Mouse (Mus musculus) induced T-regulatory cell, adult 2 months (primary cell): ENCODE measurements around the gene 9330161L09Rik.

ENCODE experiments used
- DNase-seq: peaks from one replicate; pipeline ENCODE4 v3.0.0-alpha.2; 2012; ENCODE audit warnings: low read depth

The 9330161L09Rik gene

DNA sequence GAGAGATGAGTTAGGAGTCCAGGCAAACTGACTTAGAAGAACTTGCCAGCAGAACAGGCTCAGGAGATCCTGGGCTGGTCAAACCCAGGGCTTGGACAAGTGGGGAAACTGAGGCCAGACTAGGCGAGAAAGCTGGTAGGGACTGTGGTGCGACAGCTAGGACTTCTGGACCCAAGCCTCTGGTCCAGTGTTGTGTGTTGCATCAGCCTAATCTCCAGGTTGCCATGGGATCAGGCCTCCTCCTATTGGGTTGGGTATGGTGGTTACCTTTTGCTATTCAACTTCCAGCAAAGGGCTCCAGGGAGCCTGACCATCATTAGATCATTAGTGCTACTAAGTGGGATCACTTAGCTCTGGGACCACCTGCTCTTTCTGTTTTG lies 18.3 kb downstream of the 9330161L09Rik start:
- peak; percentile 21 for DNase-seq

DNA sequence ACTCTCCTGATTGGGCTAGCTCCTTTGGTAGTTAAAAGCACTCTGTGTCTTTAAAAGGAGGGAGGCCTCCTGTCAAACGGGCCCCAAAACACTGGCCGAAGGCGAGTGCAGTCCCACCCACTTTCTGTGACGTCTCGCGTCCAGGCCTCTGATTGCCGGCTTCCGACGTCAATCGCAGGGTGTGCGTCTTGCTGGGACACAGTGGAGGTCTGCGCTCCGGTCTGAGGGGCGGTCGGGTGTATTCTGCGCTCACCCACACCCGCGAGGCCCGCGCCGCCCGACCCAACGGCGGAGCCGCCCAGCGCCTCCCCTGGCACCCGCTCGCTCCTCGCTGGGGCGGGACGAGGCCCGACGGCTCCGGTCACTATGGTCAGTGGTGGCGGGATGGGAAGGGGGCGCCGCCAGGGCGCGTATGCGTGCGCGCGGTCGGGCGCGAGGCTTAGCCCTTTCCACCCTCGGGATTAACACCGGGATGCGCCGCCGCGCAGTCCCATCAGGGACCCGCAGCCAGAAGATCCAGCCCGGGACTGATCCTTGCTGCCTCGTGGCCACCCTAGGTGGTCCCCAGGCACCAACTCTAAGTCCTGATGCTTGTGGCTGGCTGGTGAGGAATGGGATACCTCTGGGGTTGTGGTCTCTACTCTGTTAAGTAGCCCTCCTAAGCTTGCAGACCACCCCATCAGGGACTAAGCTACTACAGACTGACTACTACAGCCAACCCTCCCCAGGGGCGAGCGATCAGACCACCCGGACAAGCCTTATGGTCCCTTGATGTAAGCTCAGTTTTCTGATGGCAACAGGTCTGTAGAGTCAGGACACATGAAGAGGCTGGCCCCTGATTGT lies 18.9 kb downstream of the 9330161L09Rik start, which contains the start of gene Otub2:
Gene Otub2 (plus strand): TSS at position 178 of the 843 bp plus-strand sequence.
- DNase-seq: peak; percentile 87

DNA sequence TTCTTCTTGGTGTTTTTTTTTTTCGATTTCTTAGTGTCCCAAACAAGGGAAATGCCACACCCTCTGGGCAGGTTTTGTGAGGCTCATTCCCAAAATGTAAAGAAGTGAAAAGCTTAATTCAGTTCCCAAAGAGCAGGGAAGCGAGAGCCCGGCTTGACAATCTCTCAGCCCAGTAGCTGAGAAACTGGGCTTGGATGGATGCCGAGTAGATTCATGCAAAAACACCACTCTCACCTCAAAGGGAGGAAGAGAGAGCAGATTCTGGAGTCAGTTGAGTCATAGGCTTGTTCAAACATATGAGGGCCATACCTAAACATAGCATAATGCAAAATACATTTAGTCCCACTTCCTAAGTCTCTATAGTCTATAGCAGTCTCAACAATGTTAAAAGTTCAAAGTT lies 27.4 kb downstream of the 9330161L09Rik start:
- DNase-seq: no peak

DNA sequence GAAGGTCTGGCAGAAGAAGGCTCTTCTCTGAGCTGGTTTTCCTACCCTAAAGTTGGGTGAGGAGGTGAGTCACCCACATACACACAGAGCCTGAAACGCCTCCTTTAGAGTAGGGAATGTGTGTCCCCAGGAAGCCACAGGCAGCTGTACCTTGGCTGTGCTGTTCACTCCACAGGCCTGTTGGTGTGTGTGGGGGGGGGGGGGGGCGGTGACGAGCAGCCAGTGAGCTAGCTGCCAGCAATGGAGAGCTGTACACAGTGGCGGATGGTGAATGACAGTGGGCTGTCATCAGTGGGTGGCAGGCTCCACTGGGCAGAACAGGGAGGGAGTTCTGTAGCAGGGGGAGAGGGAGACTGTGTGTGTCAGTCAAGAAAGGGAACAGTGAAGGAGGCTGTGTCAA lies 30.8 kb downstream of the 9330161L09Rik start:
- no peak for DNase-seq

DNA sequence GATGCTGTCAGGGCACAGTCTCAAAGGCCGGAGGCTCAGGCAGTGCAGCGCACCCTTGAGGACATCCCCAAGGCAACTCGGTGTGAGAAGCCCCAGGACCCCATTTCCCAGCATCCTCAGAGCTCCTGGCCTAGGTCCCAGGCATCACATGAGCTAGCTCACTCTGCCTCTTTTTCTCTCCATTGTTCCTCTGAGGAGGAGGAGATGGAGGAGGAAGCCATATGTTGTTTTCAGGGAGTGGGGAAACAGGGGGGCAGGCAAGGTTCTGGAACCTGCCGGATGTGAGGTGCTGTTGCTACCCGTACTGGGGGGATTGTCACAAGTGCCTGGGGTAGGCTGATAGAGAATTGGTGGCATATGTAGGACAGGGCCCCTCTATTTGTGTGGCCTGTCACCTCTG lies 31.5 kb downstream of the 9330161L09Rik start:
- no peak for DNase-seq

DNA sequence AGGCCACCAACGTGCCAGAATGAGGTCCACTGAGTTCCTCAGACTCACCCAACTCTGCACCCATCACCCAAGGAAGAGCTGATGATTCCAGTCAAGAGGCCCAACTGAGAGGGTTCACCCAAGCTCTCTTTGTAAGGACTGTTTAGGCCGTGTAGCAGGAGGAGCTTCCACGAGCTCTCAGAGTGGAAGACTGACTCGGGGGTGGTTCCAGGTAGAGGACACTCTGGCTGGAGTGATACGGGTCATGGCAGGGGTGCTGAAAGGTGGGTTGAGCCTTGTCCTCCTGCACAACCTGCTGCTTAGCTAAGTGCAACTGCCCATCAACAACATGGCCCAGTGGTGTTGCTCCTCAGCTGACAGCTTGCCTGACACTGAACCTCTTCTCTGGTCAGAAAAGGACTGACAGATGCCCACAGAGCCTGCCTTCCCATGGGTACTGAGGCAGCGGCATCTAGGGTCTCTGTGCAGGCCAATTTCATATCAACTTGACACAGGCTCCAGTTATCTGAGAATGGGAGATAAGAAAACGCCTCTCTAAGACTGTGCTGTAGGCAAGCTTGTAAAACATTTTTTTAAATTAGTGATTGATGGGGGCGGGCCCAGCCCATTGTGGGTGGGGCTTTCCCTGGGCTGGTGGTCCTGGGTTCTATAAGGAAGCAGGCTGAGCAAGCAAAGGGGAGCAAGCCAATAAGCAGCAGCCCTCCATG lies 33.9 kb downstream of the 9330161L09Rik start:
- DNase-seq: no peak

DNA sequence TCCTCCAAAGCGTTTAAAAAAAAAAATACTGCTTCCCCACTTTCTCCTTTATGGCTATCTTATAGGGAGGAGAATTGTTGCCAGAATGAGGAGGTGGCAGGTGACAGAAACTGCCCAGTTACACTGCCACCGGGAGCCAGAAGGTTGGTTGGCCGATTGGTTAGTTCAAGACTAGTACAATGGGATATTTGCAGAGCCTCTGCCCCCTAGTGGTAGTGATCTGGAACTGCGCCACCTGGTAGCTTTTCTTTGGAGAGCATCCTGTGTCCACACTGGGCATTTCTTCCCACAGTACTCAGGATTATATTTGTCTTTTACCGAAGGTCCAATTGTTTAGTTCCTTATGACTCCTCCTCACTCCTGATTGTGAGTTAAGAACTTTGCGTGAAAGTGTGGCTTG lies 35.9 kb downstream of the 9330161L09Rik start:
- DNase-seq: peak; percentile 80

DNA sequence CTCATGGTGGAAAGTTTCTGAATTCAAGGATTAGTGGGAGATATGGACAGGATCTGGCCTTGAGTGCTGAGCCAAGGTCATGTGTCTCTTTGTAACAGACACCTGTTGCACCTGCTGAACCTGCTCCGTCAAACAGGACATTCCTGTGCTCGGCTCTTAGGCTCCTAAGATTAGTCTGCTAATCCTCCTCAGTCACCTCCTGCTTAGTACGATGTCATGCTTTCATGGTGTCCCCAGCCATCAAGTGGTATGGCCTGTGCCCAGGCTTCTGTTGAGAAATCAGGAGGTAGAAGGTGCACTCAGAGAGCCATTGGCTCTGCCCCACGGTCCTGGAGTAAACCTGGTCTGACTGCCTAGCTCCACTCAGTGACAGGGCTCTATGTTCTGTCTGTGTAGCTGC lies 36.8 kb downstream of the 9330161L09Rik start:
- no peak for DNase-seq

DNA sequence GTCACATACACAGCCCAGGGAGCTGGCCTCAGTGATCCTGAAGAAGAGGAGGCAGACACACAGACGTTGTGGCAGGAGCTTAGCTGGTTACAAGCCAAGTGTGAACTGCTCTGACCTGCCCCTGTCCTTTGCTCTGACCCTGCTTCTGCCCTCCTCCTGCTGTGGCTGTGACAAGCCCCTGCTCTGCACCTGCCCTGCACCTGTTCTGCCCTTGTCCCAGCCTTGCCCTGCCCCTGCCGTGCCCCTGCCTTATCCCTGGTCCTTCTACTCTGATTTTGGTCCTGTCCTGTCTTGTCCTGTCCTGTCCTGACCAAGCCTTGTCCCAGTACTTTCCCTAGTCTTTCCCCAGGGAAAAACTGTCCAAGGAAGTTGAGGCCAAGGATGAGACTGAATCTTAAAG lies 38.8 kb downstream of the 9330161L09Rik start:
- DNase-seq: no peak

DNA sequence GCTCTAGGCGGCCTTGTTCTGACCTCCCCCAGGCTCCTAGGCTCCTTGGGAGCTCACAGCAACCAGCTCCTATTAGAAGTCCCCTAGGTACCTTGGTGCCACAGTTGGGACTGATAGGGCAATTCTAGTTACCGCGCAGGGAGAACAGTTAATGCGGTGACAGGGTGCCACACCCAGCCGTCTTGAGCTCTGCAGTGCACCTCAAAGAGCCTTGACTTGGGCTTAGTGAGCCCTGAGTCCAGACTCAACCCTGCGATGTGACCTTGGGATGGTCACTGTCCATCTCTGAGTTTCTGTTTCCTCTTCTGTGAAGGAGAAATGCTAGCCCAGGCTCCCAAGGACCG lies 39.3 kb downstream of the 9330161L09Rik start:
- no peak for DNase-seq

DNA sequence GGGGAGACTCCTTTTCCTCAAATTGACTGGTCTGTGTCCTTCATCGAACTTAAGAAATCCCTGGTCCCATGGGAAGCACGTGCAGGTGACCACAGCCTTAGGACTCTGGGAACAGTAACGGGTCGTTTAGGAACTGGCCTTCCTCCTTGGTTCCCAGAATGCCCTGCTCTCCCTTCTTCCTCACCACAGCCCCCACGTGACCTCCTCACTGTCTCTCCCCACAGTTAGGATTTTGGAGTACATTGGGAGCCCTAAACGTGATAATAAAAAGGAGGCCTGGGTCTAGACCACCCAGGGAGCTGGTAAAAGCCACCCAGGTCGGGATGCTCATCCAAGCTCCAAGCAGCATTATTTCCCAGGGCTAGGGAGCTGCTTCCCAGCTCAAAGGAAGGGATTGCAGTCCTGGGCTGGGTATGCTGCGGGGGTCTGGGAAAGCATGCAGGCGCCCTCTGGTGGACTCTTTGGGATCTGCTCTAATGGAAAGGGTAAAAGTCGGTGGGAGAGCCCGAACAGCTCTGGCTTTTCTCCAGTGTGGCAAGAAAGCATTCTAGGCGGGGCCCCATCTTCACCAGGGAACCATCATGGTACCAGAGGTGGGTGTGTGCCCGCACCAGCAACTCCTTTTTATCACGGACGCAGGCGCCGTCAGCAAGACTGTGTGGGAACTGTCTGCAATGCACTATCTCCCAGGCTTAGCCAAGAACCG lies 39.8 kb downstream of the 9330161L09Rik start:
- peak; percentile 77 for DNase-seq

DNA sequence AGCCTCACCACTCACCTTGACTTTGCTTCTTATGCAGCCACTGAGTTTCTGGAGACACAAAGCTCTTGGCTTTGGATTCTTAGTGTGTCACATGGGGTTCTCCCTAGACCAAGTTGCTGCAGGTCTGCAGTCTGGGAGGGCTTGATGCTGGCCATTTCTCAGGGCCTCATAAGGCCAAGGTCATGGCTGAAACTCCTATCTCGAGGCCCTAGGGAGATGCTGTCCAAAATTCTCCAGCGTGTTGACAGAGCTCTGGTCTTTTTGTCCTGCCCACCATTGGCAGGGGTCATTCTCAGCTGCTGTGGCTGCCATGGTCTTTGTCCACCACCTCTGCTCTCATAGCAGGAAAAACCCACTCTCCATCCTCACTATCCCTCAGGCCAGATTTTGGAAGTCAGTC lies 40.4 kb downstream of the 9330161L09Rik start:
- DNase-seq: no peak

DNA sequence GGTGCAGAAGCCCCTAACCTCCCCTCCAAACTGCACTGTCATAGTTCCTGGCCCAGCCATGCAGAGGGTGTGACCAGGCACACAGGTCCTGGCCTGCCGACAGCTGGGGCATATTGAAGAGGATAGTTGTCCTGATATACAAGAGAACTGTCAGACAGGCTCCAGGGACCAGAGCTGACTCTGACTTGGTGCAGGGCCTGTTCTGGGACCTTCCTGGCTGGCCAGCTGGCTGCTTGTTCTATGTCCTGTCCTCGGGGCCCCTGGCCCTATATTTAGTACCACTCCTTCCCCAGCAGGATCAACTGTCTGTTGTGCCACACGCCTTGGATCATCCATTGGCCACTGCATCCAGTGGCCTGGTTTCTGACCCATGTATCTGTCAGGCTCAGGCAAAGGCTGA lies 45.3 kb downstream of the 9330161L09Rik start:
- DNase-seq: no peak

DNA sequence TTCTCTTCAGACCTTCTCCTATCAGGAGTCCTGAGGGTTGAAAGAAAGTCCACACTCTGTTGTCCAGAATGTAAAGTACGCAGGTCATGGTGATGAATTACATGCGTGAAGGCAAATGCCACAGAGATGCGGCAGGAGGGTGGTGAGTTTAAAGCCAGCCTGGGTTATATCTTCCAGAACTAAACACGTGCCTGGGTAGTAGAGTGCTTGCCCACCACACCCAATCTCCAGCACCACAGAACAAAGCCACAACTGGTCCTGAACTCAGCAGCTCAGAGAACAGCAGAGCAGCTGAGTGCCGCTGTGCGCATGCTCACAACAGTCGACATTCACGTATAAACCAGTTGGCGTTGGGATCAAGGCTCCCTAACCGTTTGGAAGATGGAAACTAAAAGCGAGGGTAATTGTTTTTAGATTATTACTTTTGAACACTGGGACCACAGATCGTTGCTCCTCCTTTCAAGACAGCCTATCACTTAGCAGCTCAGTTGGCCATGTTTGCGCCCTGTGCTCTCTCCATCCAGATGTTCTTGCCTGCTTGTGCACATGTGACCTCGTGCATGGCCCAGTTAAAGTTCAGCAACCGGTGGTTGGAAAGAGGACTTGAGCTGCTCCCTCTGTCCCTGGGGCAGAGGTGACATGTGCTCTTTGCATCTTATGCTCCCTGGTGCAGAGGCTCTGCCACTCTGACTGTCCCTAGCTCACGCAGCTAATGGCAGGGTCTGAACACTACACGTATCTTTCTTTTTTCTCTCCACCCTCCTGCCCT lies 45.9 kb downstream of the 9330161L09Rik start:
- DNase-seq: no peak

DNA sequence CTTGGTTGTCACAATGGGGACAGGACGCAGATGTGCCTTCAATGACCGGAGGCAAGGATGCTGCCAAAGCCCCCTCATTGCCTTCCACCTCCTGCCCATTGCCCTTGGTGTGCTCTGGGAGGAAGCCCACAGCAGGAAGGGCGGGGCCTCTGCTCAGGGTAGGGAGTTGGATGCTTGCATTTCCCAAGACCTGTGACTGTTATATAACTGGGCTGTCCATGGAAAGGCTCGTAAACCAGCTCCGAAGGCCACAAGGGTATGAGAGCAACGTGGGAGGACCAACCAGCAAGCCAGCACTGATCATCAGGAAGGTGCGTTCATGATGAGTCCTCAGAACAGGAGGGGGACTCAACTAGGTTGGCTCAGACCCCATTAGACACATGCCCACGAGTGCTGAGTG lies 46.8 kb downstream of the 9330161L09Rik start:
- DNase-seq: no peak

DNA sequence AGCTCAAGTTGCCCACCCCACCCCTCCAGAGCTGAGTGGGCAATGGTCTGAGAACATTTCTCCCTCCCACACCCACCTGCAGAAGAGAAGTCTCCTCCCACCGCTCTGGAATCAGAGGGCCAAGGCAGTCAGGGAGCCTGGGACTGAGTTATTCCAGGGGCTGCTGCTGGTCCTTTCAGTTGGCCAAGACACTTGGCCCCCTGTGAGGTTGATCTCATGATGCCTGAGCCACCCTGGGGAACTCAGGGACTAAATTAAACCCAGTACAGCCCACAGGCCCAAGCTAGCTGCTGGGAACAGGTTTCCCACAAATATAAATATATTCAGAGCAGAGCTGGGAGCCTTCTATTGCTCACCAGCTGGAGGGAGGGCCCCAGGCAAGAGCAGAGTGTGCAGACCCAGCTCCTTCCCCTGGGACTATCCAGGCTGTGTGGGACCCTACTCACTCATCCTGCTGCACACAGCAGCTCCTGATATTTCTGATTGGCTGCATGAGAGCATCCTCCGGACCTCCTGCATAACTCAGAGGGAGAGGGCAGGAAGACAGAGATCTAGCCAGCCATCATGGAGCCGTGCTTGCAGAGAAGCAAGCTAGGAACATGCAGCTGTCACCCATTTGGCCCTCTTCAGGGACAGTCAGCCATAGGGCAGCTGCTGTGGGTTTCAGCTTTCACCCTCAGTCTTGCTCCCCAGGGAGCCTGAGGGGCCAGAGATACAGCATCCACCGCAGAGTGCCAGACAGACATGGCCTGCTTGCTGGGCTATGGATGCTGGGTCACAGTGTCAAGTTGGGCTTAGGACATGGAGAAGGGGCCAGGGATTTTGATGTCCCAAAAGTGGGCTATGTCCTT lies 48.4 kb downstream of the 9330161L09Rik start:
- DNase-seq: no peak

DNA sequence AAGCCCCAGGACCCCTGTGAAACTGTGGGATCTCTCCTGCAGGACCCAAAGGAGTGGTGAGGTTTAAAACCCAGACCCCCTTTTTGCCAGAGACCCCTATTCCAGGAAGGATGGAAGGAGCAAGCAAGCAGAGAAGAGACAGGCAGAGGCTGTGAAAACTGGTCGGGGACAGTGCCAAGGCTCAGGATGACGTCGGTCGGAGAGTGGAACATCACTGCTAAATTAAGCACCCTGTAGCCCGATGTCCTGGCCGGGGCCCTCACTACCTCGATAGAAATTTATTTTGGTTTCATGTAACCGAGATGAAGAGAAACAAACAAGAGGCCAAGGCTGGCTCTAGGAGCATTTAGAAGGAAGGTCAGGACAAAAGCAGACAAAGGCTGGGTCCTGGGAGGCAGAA lies 49.4 kb downstream of the 9330161L09Rik start:
- no peak for DNase-seq
